Mouse (Mus musculus) bone marrow, adult 2 months (tissue): ENCODE data around the gene Lmf2.

ENCODE experiments used
- CTCF ChIP-seq: fragments of 200-500 bp; IDR thresholded peaks from 2 replicates; pipeline ENCODE4 v1.5.1; 2011; ENCODE audit warnings: low read length, control low read depth; ENCODE audit not compliant: control insufficient read depth, insufficient read depth
- POLR2A ChIP-seq: fragments of 200-500 bp; IDR thresholded peaks from 2 replicates; pipeline ENCODE4 v1.6.1; 2011; ENCODE audit warnings: low read depth, mild to moderate bottlenecking, control low read depth, low read length, borderline replicate concordance; ENCODE audit not compliant: control insufficient read depth

GRCm38 (mm10) chr15:89354455-89354854 lies 1.0 kb downstream of the Lmf2 start:
- TF ChIP-seq POLR2A (no peak), CTCF (no peak)
